Mouse (Mus musculus) heart, adult 2 months (tissue): ENCODE measurements around the gene Chd3.
A peak's percentile ranks its signal among the peaks of the same experiment; 100 is the strongest.

Experiments
- CTCF ChIP-seq: fragments of 200-600 bp; IDR thresholded peaks from 2 replicates; pipeline ENCODE4 v1.8.1; 2022; ENCODE audit warnings: antibody characterized with exemption, mild to moderate bottlenecking, moderate library complexity
- EP300 ChIP-seq: fragments of 200-500 bp; IDR thresholded peaks from 2 replicates; pipeline ENCODE4 v1.6.1; 2011; ENCODE audit warnings: low read depth, low read length, control low read depth; ENCODE audit not compliant: insufficient read depth
- POLR2A ChIP-seq: fragments of 200-500 bp; IDR thresholded peaks from 2 replicates; pipeline ENCODE4 v1.6.1; 2011; ENCODE audit warnings: mild to moderate bottlenecking, low read depth, low read length, control low read depth; ENCODE audit not compliant: insufficient read depth

DNA sequence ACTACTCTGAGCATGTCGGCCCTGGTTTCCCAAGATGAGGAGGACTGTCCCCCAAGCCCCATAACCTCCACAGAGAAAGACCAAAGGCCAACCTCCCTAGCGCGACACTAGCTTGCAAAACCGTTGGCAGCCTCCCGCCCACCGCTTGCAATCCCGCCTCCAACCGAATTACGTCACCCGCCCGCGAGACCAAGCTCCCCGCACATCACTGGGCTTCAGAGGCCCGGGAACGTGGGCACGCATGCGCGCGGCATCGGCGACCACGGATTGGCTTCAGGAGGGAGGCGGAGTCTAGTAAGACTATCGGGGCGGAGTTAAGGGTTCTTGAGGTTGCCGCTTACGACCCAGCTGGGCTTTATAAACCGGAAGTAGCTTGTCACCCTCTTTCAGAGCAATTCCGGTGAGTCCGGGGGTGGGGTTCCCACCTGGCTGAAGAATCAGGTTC, 45.5 kb downstream of the Chd3 start, which contains the start of the genes Cntrob and Trappc1:
- TF ChIP-seq CTCF (no peak), EP300 (peak; percentile 45; the same call in 1 of the 2 replicates), POLR2A (peak; percentile 89)
